Mouse (Mus musculus) neutrophil, adult 59 days (primary cell): ENCODE data around the gene Cep290. TPM values are rescaled to one million over a fixed set of nuclear protein-coding genes. Genes with fewer than 3 reads are reported as not detected.

ENCODE experiments used
- total RNA-seq, 2 experiments: library from RNA; stranded (reverse); gene quantifications; 1 replicate in 1 of 2; 2 replicates in 1 of 2; pipeline ENCODE4 v1.2.4; 2023

The Cep290 gene
- total RNA-seq = 1 to 10 TPM; 3.8 to 3.9 TPM

DNA sequence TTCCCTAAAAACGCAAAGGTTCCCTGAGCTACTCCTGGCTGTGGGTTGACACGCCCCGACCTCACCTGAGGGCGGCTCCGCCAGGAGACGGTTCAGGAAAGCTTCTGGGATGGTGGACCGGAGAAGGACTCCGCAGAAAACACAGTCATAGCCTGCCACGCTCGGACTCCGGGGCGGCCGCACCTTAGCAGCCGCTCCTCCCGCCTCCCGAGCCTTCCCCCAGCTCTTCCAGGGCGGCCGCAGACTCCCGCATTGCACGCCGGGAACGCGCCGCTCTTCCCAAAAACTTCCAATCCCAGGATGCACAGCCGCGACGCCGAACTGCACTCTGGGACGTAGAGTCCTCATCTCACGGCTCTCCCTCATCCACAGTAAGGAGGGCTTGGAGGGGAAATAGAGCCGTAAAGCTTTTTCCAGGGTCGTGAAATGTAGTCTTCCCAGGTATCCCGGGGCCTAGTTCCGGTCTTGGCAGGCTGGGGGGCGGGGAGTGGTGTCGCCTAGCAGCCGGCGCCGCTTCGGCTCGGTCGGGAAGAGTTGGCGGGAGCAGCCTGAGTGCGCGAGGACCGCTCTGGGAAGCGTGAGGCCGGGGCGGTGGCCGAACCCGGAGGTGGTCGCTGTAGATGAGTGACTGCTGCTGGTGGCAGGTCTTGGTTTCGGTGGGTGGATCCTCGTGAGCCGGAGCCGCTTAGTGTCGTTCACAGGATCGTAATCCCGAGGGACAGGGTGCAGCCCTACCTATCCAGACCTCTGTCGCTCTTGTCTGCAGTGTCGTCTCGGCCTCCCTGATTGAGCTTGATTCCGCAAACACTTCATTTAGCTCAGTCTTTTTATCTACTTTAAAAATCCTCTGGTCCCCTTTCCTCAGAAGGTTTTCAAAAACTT lies at the start of gene Cep290, which contains the start of gene Tmtc3:
TSS of gene Cep290 (plus strand) at position 462 of the 882 bp plus-strand sequence.
TSS of gene Tmtc3 (minus strand) at position 254 of the 882 bp plus-strand sequence.

DNA sequence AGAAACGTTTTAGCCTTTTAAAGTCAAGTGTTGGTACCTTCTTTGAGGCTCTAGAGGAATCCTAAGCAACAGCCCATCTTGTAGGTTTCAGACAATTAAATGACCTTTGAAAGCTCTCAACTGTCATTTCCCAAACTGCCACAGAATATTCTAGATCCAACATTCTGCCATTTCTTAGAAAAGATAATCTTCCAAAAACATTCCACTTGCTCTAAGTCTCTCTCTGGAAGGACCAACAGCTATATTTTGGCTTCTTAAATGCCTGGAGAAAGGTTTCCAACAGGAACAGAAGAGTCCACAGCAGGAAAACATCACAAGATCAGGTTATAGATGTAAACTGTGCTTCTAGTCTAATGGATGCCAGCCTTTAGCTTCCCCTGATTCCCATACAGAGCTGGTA lies 103.0 kb downstream of the Cep290 start, which contains the start of the genes 4930430F08Rik and 1700017N19Rik:
TSS of gene 4930430F08Rik (minus strand) at position 101 of the 400 bp plus-strand sequence.
TSS of gene 1700017N19Rik (plus strand) at position 162 of the 400 bp plus-strand sequence.

Other genes with a start within 250 kb of the Cep290 start
- gene Gm4301, start 151.9 kb upstream of the Cep290 start, total RNA-seq = not detected
- not detected for gene Gm4302, start 146.7 kb upstream of the Cep290 start, total RNA-seq
- not detected for gene Gm4303, start 141.6 kb upstream of the Cep290 start, total RNA-seq
- not detected for gene Gm4305, start 136.5 kb upstream of the Cep290 start, total RNA-seq
- gene Gm4307, start 126.2 kb upstream of the Cep290 start, total RNA-seq = not detected
- not detected for gene Gm4312, start 105.0 kb upstream of the Cep290 start, total RNA-seq
- 1 to 10 TPM; 4.4 to 5.7 TPM for gene Tmtc3, start 208 bp upstream of the Cep290 start, total RNA-seq
- 1 to 10 TPM; 2.8 to 2.9 TPM for gene 4930430F08Rik, start 102.9 kb downstream of the Cep290 start, total RNA-seq
- not detected for gene 1700017N19Rik, start 102.9 kb downstream of the Cep290 start, total RNA-seq